In genomic region chr2:127854332-127854991, GRCm38 (mm10) we compare ENCODE assay signal across 8 mouse cellular contexts. TPM values are rescaled to one million over a fixed set of nuclear protein-coding genes. Genes with fewer than 3 reads are reported as not detected.
DNase-seq lines count a peak whose midpoint lies in the region; ATAC-seq and TF ChIP-seq lines count a peak whose summit lies in the region.

No protein-coding gene starts in this region.

- H3K4me2 ChIP-seq in forebrain, embryonic 15.5 days (replicated peaks), result no peak overlapping the region
- H3K4me2 ChIP-seq in forebrain, embryonic 12.5 days, result no peak overlapping the region
- no peak overlapping the region for H3K4me2 ChIP-seq in lung, embryonic 14.5 days

- H3K27ac ChIP-seq in forebrain, embryonic 15.5 days (replicated peaks), result no peak overlapping the region
- H3K27ac ChIP-seq in forebrain, embryonic 12.5 days, result no peak overlapping the region
- peak overlapping the region; percentile 64 for H3K27ac ChIP-seq in lung, embryonic 14.5 days (ENCODE audit: low read depth)

- no peaks in the 10 kb centered on the region for H3K9me3 ChIP-seq in forebrain, embryonic 15.5 days
- no peaks in the 10 kb centered on the region for H3K9me3 ChIP-seq in forebrain, embryonic 12.5 days
- no peaks in the 10 kb centered on the region for H3K9me3 ChIP-seq in lung, embryonic 14.5 days (ENCODE audit: low read depth, low read length)

- H3K4me3 ChIP-seq in forebrain, embryonic 15.5 days, result no peak overlapping the region
- no peak overlapping the region for H3K4me3 ChIP-seq in forebrain, embryonic 12.5 days (replicated peaks)
- H3K4me3 ChIP-seq in lung, embryonic 14.5 days (ENCODE audit: low read depth, low read length), result no peak overlapping the region

- peak; percentile 46; the same call in 1 of the 2 replicates for ATAC-seq in forebrain, embryonic 15.5 days (replicated peaks)
- ATAC-seq in forebrain, embryonic 12.5 days (ENCODE audit: low FRiP score), result no peak
- ATAC-seq in lung, embryonic 14.5 days (ENCODE audit: insufficient read depth), result peak; percentile 99

- no peak overlapping the region for H3K9ac ChIP-seq in forebrain, embryonic 15.5 days (replicated peaks)
- H3K9ac ChIP-seq in forebrain, embryonic 12.5 days, result no peak overlapping the region
- H3K9ac ChIP-seq in lung, embryonic 14.5 days, result no peak overlapping the region

- H3K27me3 ChIP-seq in forebrain, embryonic 15.5 days, result no peaks in the 10 kb centered on the region
- H3K27me3 ChIP-seq in forebrain, embryonic 12.5 days, result no peaks in the 10 kb centered on the region
- no peaks in the 10 kb centered on the region for H3K27me3 ChIP-seq in lung, embryonic 14.5 days (ENCODE audit: insufficient read depth, low read length)

- H3K4me1 ChIP-seq in forebrain, embryonic 15.5 days, result no peaks in the 10 kb centered on the region
- no peaks in the 10 kb centered on the region for H3K4me1 ChIP-seq in forebrain, embryonic 12.5 days
- H3K4me1 ChIP-seq in lung, embryonic 14.5 days (ENCODE audit: insufficient read depth), result no peaks in the 10 kb centered on the region

- TF ChIP-seq CTCF in lung, embryonic 14.5 days (IDR thresholded peaks at IDR 0.05; ENCODE audit: low read depth), result no peak

- DNase-seq in cerebellum, adult 11 months, result peak; percentile 82
- peak; percentile 85 for DNase-seq in gastrocnemius, postnatal 14 days
- peak; percentile 30 to 37 for DNase-seq in kidney, adult 8-10 months
- peak; percentile 94 for DNase-seq in lung, embryonic 14.5 days
- peak; percentile 40 for DNase-seq in right cerebral cortex, postnatal 4 days
- DNase-seq in yolk sac, embryonic 10.5 days (ENCODE audit: low spot score), result no peak

- intact Hi-C loops in gastrocnemius, postnatal 14 days (cut with DNase I; ENCODE audit: low total_unique reads), result no loop called here

- no peaks in the 10 kb centered on the region for H3K36me3 ChIP-seq in forebrain, embryonic 15.5 days
- no peaks in the 10 kb centered on the region for H3K36me3 ChIP-seq in forebrain, embryonic 12.5 days (replicated peaks)
- no peaks in the 10 kb centered on the region for H3K36me3 ChIP-seq in lung, embryonic 14.5 days (ENCODE audit: insufficient read depth)

- 67% methylated on average over 4 of the region's 4 CpGs for WGBS in forebrain, embryonic 15.5 days
- 67% methylated on average over 4 of the region's 4 CpGs for WGBS in forebrain, embryonic 12.5 days
- WGBS in lung, embryonic 14.5 days, result 34% methylated on average over 4 of the region's 4 CpGs

RNA-seq across cellular contexts. Expression of gene Acoxl, which starts 15.8 kb away (rescaled TPM):
- 0.14 TPM in 1 of 2 replicates, not detected in the other for polyA plus RNA-seq in forebrain, embryonic 15.5 days (2015; fragmentation: Nextera tagmentation; extraction: Ambion mirVana)
- polyA plus RNA-seq in forebrain, embryonic 12.5 days (2016; fragmentation: Nextera tagmentation; extraction: Ambion mirVana), result 0.11 TPM in 1 of 2 replicates, not detected in the other
- under 1 TPM; 0.13 to 0.23 TPM for total RNA-seq in gastrocnemius, postnatal 14 days (2021)
- 0.20 and 0.30 TPM in 2 replicates for polyA plus RNA-seq in lung, embryonic 14.5 days (2014; fragmentation: Nextera tagmentation; extraction: Ambion mirVana)

RNA-seq across cellular contexts. Expression of gene Bub1, which starts 22.8 kb away (rescaled TPM):
- 23.6 and 27.3 TPM in 2 replicates for polyA plus RNA-seq in forebrain, embryonic 15.5 days (2015; fragmentation: Nextera tagmentation; extraction: Ambion mirVana)
- 75.3 and 83.4 TPM in 2 replicates for polyA plus RNA-seq in forebrain, embryonic 12.5 days (2016; fragmentation: Nextera tagmentation; extraction: Ambion mirVana)
- 1 to 10 TPM; 1.5 to 2.1 TPM for total RNA-seq in gastrocnemius, postnatal 14 days (2021)
- 43.6 and 44.5 TPM in 2 replicates for polyA plus RNA-seq in lung, embryonic 14.5 days (2014; fragmentation: Nextera tagmentation; extraction: Ambion mirVana)
